Mouse (Mus musculus) kidney, adult 2 months (tissue): ENCODE measurements around the gene Gramd1b. TPM values are rescaled to one million over a fixed set of nuclear protein-coding genes. Genes with fewer than 3 reads are reported as not detected.

Experiments
- DNase-seq: peaks from one replicate; pipeline ENCODE4 v3.0.0; 2021
- H3K27ac ChIP-seq: fragments of 200-500 bp; 2 replicates; pipeline ENCODE4 v1.5.1; 2012; ENCODE audit warnings: low read depth, low read length, control low read depth, inconsistent platforms; ENCODE audit not compliant: insufficient read depth
- H3K27me3 ChIP-seq: fragments of 200-500 bp; replicated peaks from 2 replicates; pipeline ENCODE4 v1.6.1; 2012; ENCODE audit warnings: mild to moderate bottlenecking, moderate library complexity, low read length, inconsistent platforms; ENCODE audit not compliant: control insufficient read depth, insufficient read depth
- H3K36me3 ChIP-seq: fragments of 200-500 bp; 2 replicates; pipeline ENCODE4 v1.6.1; 2012; ENCODE audit warnings: mild to moderate bottlenecking, moderate library complexity, low read length, inconsistent platforms; ENCODE audit not compliant: control insufficient read depth, insufficient read depth
- H3K4me1 ChIP-seq: fragments of 200-500 bp; 2 replicates; pipeline ENCODE4 v1.6.1; 2011; ENCODE audit warnings: low read length; ENCODE audit not compliant: control insufficient read depth, insufficient read depth
- H3K4me3 ChIP-seq: fragments of 200-500 bp; 2 replicates; pipeline ENCODE4 v1.5.1; 2011; ENCODE audit warnings: mild to moderate bottlenecking, low read depth, low read length, control low read depth; ENCODE audit not compliant: insufficient read depth
- CTCF ChIP-seq: fragments of 200-500 bp; conservative IDR thresholded peaks from 2 replicates; pipeline ENCODE4 v1.5.1; 2011; ENCODE audit warnings: low read depth, mild to moderate bottlenecking, control low read depth, low read length, moderate library complexity, mixed read lengths; ENCODE audit not compliant: insufficient read depth, insufficient read length
- POLR2A ChIP-seq: fragments of 200-500 bp; IDR thresholded peaks from one replicate; pipeline ENCODE4 v1.6.1; 2011; ENCODE audit warnings: low read depth, low read length, control low read depth
- WGBS: fragments of 180-500 bp; shearing (Covaris S2); methylation state at CpG from one replicate; pipeline ENCODE4 v1.1.7; 2018; 5-methylcytosine and 5-hydroxymethylcytosine counted together
- polyA plus RNA-seq: library from polyadenylated mRNA; depleted of rRNA; stranded (reverse); fragments of >200 nt; gene quantifications from 2 replicates; pipeline ENCODE4 v1.2.3, GENCODE M21; 2012

Gene Gramd1b
- polyA plus RNA-seq, 1 experiment, result 210 TPM

GRCm38 (mm10) chr9:40376711-40377410, 154.3 kb downstream of the Gramd1b start:
- no peak for TF ChIP-seq POLR2A
- TF ChIP-seq CTCF, result no peak
- no peak overlapping the region for H3K4me3 ChIP-seq
- peak; percentile 23 for DNase-seq
- H3K36me3 ChIP-seq, result no peaks in the 10 kb centered on the region
- no peaks in the 10 kb centered on the region for H3K27me3 ChIP-seq
- no peak overlapping the region for H3K27ac ChIP-seq
- 51% methylated on average over 9 of the region's 9 CpGs for WGBS
- H3K4me1 ChIP-seq, result peaks cover 12% of the 10 kb centered on the region

- WGBS, result 11% methylated on average over 11 of the region's 11 CpGs
- Histone ChIP-seq H3K4me1 (peaks cover 9% of the 10 kb centered on the region), H3K27me3 (no peaks in the 10 kb centered on the region), H3K27ac (no peak overlapping the region), H3K4me3 (peak overlapping the region; percentile 29; the same call in 1 of the 2 replicates), H3K36me3 (no peaks in the 10 kb centered on the region)
- TF ChIP-seq POLR2A, result no peak
- 0 out of 2 replicates have a peak, but pooled peaks have one; percentile 28 for TF ChIP-seq CTCF
- DNase-seq, result peak; percentile 69
Observed at GRCm38 (mm10) chr9:40376139-40376541, 155.0 kb downstream of the Gramd1b start.

GRCm38 (mm10) chr9:40375518-40375917, 155.7 kb downstream of the Gramd1b start:
- no peak for TF ChIP-seq CTCF
- TF ChIP-seq POLR2A, result no peak
- Histone ChIP-seq H3K27ac (no peak overlapping the region), H3K4me3 (no peak overlapping the region), H3K27me3 (no peaks in the 10 kb centered on the region), H3K4me1 (peaks cover 12% of the 10 kb centered on the region), H3K36me3 (no peaks in the 10 kb centered on the region)
- DNase-seq, result no peak
- WGBS, result 81% methylated on average over 6 of the region's 6 CpGs

- H3K4me3 ChIP-seq, result no peak overlapping the region
- H3K36me3 ChIP-seq, result no peaks in the 10 kb centered on the region
- H3K27me3 ChIP-seq, result no peaks in the 10 kb centered on the region
- no peak overlapping the region for H3K27ac ChIP-seq
- H3K4me1 ChIP-seq, result peaks cover 12% of the 10 kb centered on the region
- 58% methylated on average over 4 of the region's 5 CpGs for WGBS
- TF ChIP-seq CTCF (no peak), POLR2A (no peak)
- DNase-seq, result no peak
Observed at GRCm38 (mm10) chr9:40374992-40375391, 156.2 kb downstream of the Gramd1b start.

DNA sequence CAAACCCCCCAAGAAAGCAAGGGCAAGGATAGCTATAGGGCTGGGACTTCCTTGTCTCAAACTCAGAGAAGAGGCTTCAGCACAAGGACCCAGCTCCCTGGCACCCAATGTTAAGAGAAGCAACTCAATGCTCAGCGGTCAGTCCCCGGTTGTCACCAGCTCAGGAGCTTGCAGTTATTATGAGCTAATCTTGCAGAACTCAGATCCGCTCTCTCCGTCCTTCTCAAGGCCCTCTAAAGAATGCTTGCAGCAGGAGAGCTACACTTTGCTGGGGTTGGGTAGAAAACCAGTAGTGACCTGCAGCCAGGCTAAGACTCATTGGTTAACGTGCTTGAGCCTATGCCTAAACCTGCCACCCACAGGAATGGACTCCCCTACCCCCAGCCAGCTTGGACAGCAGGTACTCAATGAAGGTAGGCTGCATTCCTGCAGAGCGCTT, 156.6 kb downstream of the Gramd1b start:
- TF ChIP-seq CTCF, result no peak
- TF ChIP-seq POLR2A, result no peak
- no peak for DNase-seq
- Histone ChIP-seq H3K27me3 (no peaks in the 10 kb centered on the region), H3K27ac (no peak overlapping the region), H3K4me1 (peaks cover 12% of the 10 kb centered on the region), H3K4me3 (no peak overlapping the region), H3K36me3 (no peaks in the 10 kb centered on the region)
- WGBS, result 73% methylated on average over 6 of the region's 6 CpGs

- TF ChIP-seq CTCF, result no peak
- no peak for TF ChIP-seq POLR2A
- H3K36me3 ChIP-seq, result no peaks in the 10 kb centered on the region
- H3K27ac ChIP-seq, result no peak overlapping the region
- no peak for DNase-seq
- H3K4me3 ChIP-seq, result no peak overlapping the region
- WGBS, result 81% methylated on average over 11 of the region's 11 CpGs
- H3K27me3 ChIP-seq, result no peaks in the 10 kb centered on the region
- peaks cover 12% of the 10 kb centered on the region for H3K4me1 ChIP-seq
Observed at GRCm38 (mm10) chr9:40374052-40374451, 157.1 kb downstream of the Gramd1b start.

DNA sequence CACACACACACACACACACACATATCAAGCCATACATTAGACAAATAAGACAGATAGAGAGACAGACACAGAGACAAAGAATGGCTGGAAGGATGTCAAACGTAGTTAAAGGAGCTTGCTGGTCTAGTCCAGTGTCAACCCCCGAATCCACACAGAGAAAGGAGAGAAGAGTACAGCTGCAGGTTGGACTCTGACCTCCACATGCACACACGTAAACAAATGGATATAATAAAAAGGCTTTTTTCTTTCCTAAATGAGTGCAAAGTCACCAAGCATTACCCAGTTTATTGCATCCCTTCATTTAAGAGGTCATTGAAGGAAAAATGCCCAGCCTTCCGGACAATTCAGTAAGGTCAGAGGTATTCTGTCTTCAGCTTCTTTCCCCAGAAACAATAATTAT, 161.0 kb downstream of the Gramd1b start:
- Histone ChIP-seq H3K4me3 (no peak overlapping the region), H3K36me3 (no peaks in the 10 kb centered on the region), H3K27me3 (no peaks in the 10 kb centered on the region), H3K27ac (no peak overlapping the region), H3K4me1 (peaks cover 12% of the 10 kb centered on the region; the same call in 1 of the 2 replicates)
- DNase-seq, result no peak
- 44% methylated on average over 4 of the region's 4 CpGs for WGBS
- TF ChIP-seq POLR2A (no peak), CTCF (no peak)
